Mouse (Mus musculus) olfactory bulb, adult 2 months (tissue): Measurements from ENCODE around the gene Nox1.

ENCODE experiments used
- CTCF ChIP-seq: fragments of 200-500 bp; IDR thresholded peaks from 2 replicates; pipeline ENCODE4 v1.5.1; 2012; ENCODE audit warnings: low read depth, mild to moderate bottlenecking, low read length, moderate library complexity; ENCODE audit not compliant: insufficient read depth
- POLR2A ChIP-seq: fragments of 200-500 bp; IDR thresholded peaks from 2 replicates; pipeline ENCODE4 v1.6.1; 2012; ENCODE audit warnings: mild to moderate bottlenecking, low read depth, low read length, moderate library complexity; ENCODE audit not compliant: insufficient read depth

DNA sequence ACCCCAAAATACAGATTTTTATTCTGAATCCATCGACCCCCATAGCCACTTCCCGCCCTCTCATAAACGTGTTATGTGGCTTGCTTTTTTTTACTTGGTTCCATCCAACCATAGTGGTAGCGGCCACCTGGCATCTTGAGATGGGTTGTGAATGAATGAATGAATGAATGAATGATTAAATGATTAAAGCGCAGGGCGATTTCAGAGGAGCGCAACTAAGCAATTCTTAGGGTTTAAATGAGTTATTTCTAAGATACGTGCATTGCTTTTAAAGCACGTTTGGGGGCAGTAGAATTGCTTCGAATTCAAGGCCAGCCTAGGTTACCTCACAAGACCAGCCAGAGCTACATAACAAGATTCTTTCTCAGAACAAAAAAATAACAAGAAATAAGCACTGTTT lies 162.0 kb downstream of the Nox1 start:
- no peak for TF ChIP-seq CTCF
- TF ChIP-seq POLR2A, result no peak
